Mouse (Mus musculus): ENCODE measurements around the gene Zfyve27.

The Zfyve27 gene

GRCm38 (mm10) chr19:42238341-42238715 is 74.6 kb downstream of the Zfyve27 start:
- DNase-seq (ENCODE audit: low spot score) = no peak

DNA sequence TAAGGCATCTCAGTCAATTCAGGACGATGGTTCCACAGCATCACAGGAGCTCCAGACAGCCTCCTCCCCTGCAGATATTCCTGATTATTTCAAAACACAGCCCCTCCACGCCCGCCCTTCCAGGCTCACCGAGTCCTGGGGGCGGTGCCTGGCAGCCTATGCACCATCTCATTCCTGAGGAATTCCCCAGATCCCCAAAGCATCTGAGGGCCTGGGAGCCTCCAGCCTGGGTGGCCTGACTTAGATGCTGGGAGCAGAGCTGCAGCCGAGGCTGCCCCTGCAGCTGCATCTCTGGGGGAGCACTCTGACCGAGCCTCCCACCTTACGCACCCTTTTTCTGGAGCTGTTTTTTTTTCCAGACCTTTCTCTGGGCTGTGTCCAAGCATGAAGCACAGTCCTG is 77.1 kb downstream of the Zfyve27 start:
- no peak for DNase-seq (ENCODE audit: low spot score)

- DNase-seq (ENCODE audit: low spot score) = no peak
Measured at GRCm38 (mm10) chr19:42243401-42243800, 79.7 kb downstream of the Zfyve27 start.
